Mouse (Mus musculus): ENCODE data around the gene Golm1. TPM values are rescaled to one million over a fixed set of nuclear protein-coding genes. Genes with fewer than 3 reads are reported as not detected.

Gene Golm1
- polyA plus RNA-seq, 1 experiment from 2014 or later: 38.0 TPM

DNA sequence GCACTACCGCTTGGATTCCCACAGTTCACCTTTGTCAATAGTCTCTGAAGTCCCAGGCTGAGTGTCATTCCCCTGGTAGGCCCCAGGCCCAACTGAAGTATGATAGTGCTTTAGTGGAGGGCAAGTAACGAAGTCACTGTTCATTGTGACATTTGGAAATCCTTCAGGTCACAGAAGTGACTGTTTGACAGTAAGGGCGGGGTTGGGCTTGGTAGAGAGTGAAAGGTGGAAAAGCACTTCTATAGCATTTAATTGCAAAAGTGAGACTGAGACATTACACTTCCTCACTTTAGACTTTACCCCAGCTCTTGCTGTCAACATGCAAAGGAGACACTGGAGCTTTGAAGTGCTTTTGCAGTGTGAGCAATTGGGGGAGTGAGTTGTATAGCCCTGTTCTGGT, 18.4 kb upstream of the Golm1 start, which contains the start of gene 4921517D22Rik:
4921517D22Rik (minus strand) TSS at position 101 of the 400 bp plus-strand sequence.
- no peaks in the 10 kb centered on the region for H3K27me3 ChIP-seq
- H3K4me2 ChIP-seq: no peak within 1 kb of the TSS
- no peaks in the 10 kb centered on the region for H3K9me3 ChIP-seq
- 78% methylated on average over 3 of the region's 3 CpGs for WGBS
- no peak for ATAC-seq (ENCODE audit: borderline replicate concordance, extremely low read depth, low FRiP score, low TSS enrichment)
- H3K36me3 ChIP-seq: no peaks in the 10 kb centered on the region
- H3K27ac ChIP-seq: no peak within 1 kb of the TSS
- H3K4me1 ChIP-seq: no peaks in the 10 kb centered on the region
- no peak within 1 kb of the TSS for H3K9ac ChIP-seq
- no peak within 1 kb of the TSS for H3K4me3 ChIP-seq

DNA sequence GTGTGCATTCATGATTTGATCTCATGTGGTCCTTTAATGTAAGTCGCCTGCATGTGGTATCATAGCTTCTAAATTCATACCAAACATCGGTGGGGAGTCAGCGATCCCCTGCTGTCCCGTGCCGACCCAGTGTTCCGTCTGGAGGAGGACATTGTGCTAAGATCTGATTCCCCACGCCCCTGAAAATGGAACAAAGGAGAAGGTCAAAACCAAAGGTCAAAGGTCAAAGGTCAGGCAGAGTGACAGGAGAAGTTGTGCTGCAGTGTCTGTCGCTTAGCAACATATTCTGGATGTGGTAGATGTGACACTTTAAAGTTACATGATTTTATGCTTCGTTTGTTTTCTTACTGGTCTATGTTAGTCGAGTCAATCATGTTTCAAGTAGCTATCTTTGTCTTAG, 15.9 kb upstream of the Golm1 start:
- Histone ChIP-seq H3K4me3 (no peak overlapping the region), H3K4me2 (no peak overlapping the region), H3K9ac (no peak overlapping the region), H3K4me1 (no peaks in the 10 kb centered on the region), H3K9me3 (no peaks in the 10 kb centered on the region), H3K27me3 (no peaks in the 10 kb centered on the region), H3K27ac (no peak overlapping the region), H3K36me3 (no peaks in the 10 kb centered on the region)
- ATAC-seq (ENCODE audit: borderline replicate concordance, extremely low read depth, low FRiP score, low TSS enrichment): no peak
- 74% methylated on average over 10 of the region's 10 CpGs for WGBS

DNA sequence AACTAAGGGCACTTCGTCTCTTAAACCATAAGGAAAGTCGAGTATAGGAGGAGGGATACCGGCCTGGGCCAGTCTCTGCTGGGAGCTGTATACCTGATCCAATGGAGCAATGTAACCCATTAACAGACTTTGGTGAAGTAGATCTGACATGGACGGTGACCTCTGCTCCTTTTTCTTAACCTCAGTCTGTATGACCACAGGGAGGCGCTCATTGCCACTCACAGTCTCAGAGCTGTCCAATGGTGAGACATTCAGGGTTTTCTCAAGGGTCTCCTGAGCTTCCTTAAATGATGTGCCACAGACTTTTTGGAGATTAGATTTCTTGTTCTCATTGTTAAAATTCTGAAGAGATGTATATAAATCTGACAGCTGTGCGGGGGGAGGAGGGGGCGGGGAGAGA, 15.0 kb upstream of the Golm1 start:
- H3K4me3 ChIP-seq: no peak overlapping the region
- no peak overlapping the region for H3K27ac ChIP-seq
- no peaks in the 10 kb centered on the region for H3K4me1 ChIP-seq
- ATAC-seq (ENCODE audit: borderline replicate concordance, extremely low read depth, low FRiP score, low TSS enrichment): no peak
- H3K9me3 ChIP-seq: no peaks in the 10 kb centered on the region
- no peak overlapping the region for H3K9ac ChIP-seq
- no peaks in the 10 kb centered on the region for H3K27me3 ChIP-seq
- 78% methylated on average over 7 of the region's 7 CpGs for WGBS
- H3K4me2 ChIP-seq: no peak overlapping the region
- no peaks in the 10 kb centered on the region for H3K36me3 ChIP-seq

DNA sequence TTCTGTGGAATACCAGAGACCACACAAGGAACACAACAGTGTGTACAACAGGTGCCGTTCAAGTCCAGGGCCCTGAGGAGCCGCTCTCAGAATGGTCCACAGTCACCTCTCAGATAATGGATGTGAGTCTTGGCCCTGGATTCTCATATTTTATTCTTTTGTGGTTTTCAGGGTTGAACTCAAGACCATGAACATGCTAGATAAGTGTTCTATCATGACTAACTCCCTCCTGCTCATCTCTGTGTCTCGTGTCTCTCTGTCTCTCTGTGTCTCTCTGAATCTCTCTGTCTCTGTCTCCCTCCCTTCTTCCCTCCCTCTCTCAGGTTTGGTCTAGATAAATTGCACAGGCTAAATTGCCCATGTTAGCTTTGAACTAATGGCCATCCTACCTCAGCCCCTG, 14.2 kb upstream of the Golm1 start:
- WGBS: 83% methylated on average over 3 of the region's 3 CpGs
- ATAC-seq (ENCODE audit: borderline replicate concordance, extremely low read depth, low FRiP score, low TSS enrichment): no peak
- Histone ChIP-seq H3K4me3 (no peak overlapping the region), H3K4me2 (no peak overlapping the region), H3K27me3 (no peaks in the 10 kb centered on the region), H3K4me1 (no peaks in the 10 kb centered on the region), H3K9ac (no peak overlapping the region), H3K9me3 (no peaks in the 10 kb centered on the region), H3K36me3 (no peaks in the 10 kb centered on the region), H3K27ac (no peak overlapping the region)

DNA sequence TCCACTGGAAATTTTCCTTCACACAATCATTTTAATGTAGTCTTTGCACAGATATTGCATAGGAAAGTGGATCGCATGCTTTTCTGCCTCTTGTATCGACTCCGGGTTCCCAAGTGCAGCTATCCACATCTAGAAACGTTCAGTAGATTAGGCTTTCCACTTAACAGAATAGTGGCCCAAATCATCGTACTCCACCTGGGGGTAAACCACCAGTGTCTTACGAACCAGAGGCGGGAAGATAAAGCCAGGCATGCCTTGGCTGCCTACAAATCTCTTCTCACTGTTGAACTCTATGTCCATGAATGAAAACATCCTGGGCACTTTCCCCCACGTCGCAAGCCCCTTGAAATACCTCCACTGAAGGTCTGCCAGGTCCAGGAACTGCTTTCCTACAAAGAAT, 13.7 kb upstream of the Golm1 start:
- Histone ChIP-seq H3K4me2 (no peak overlapping the region), H3K9ac (no peak overlapping the region), H3K27ac (no peak overlapping the region), H3K27me3 (no peaks in the 10 kb centered on the region), H3K36me3 (no peaks in the 10 kb centered on the region), H3K4me3 (no peak overlapping the region), H3K9me3 (no peaks in the 10 kb centered on the region), H3K4me1 (no peaks in the 10 kb centered on the region)
- 81% methylated on average over 9 of the region's 9 CpGs for WGBS
- ATAC-seq (ENCODE audit: borderline replicate concordance, extremely low read depth, low FRiP score, low TSS enrichment): no peak

DNA sequence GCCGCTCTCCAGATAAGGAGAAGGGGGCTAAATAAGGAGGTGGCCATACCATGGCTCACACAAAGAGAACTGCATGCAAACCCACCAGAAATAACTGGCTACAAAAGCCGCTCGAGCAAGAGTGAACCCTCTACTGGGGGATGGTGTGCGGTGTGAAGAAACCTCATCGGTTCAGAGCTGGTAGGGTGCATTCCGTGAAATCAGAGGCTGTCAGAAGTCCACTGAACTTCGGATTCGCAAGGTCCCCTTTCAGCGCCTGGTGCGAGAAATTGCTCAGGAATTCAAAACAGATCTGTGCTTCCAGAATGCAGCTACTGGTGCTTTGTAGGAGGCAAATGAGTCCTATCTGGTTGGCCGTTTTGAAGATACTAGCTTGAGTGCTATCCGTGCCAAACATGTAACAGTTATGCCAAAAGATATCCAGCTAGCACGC, 12.7 kb upstream of the Golm1 start:
- no peaks in the 10 kb centered on the region for H3K27me3 ChIP-seq
- H3K27ac ChIP-seq: no peak overlapping the region

DNA sequence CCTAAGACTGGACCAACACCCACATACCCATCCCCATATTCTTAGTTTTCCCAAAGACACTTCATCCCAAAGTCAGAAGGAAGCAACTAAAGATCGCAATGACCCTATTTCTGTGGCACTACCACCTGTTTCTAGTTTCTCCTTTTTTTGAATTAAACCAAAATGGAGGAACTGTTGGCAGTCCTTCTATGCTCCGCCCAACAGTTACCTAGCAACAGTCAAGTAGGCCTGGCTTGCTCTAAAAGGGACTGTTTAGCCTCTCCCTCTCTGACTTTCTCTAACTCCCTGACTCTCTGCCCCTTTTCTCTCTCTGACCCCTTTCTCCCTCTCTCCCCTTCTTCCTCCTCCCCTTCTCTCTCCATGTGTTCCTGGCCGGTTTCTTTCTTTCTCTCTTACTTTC, 9.6 kb upstream of the Golm1 start:
- Histone ChIP-seq H3K27me3 (no peaks in the 10 kb centered on the region), H3K27ac (no peak overlapping the region), H3K9ac (no peak overlapping the region), H3K36me3 (no peaks in the 10 kb centered on the region), H3K4me2 (no peak overlapping the region), H3K4me1 (no peaks in the 10 kb centered on the region), H3K4me3 (no peak overlapping the region), H3K9me3 (no peaks in the 10 kb centered on the region)
- no peak for ATAC-seq (ENCODE audit: borderline replicate concordance, extremely low read depth, low FRiP score, low TSS enrichment)
- WGBS: 81% methylated on average over 3 of the region's 3 CpGs

More for the DNA sequence above, 12.7 kb upstream of the Golm1 start:
- Histone ChIP-seq H3K9ac (no peak overlapping the region), H3K4me2 (no peak overlapping the region), H3K9me3 (no peaks in the 10 kb centered on the region), H3K4me3 (no peak overlapping the region), H3K4me1 (no peaks in the 10 kb centered on the region), H3K36me3 (no peaks in the 10 kb centered on the region)
- ATAC-seq (ENCODE audit: borderline replicate concordance, extremely low read depth, low FRiP score, low TSS enrichment): no peak
- 57% methylated on average over 13 of the region's 13 CpGs for WGBS

DNA sequence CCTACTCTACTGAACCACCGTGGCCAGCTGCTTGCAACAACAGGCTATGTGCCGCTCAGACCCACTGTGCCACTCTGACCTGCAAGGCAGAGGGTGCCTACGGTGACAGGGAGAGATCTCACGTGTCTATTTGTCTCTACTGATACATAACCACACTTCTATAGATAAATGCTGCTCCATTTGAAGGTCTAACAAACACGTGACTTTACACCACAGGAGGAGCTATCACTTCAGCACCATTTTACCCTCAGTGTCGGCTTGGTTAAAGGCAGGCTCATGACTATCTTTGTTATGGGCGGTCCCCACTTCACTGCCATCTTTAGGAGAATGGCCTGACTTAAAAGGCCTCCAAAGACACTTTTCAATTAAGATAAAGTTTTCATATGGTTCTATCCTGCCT, 7.0 kb upstream of the Golm1 start:
- ATAC-seq (ENCODE audit: borderline replicate concordance, extremely low read depth, low FRiP score, low TSS enrichment): no peak
- no peak overlapping the region for H3K4me3 ChIP-seq
- no peak overlapping the region for H3K4me2 ChIP-seq
- H3K9ac ChIP-seq: no peak overlapping the region
- no peaks in the 10 kb centered on the region for H3K36me3 ChIP-seq
- H3K4me1 ChIP-seq: no peaks in the 10 kb centered on the region
- H3K9me3 ChIP-seq: no peaks in the 10 kb centered on the region
- WGBS: 21% methylated on average over 7 of the region's 7 CpGs
- H3K27ac ChIP-seq: no peak overlapping the region
- H3K27me3 ChIP-seq: no peaks in the 10 kb centered on the region

DNA sequence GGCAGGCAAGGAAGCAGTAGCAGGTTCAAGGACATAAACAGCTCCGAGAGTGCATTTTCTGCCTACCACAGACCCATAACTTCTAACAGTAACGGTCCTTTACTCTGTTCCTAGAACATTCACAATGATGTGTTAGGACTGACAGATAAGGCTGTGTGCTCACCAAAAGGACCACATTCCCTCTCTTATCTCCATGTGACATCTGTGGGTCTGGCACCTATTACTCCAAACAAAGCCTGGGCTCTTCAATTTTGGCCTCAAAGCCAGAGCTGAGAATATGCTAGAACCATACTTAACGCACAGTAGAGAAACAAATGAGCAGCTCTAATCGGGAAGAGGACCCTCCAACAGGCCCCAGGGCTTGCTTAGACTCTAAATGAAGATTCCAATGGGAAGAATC, 4.3 kb upstream of the Golm1 start:
- H3K4me2 ChIP-seq: no peak overlapping the region
- H3K36me3 ChIP-seq: no peaks in the 10 kb centered on the region
- no peaks in the 10 kb centered on the region for H3K9me3 ChIP-seq
- H3K27me3 ChIP-seq: no peaks in the 10 kb centered on the region
- no peak overlapping the region for H3K4me3 ChIP-seq
- H3K9ac ChIP-seq: no peak overlapping the region
- no peak overlapping the region for H3K27ac ChIP-seq
- no peaks in the 10 kb centered on the region for H3K4me1 ChIP-seq
- WGBS: 53% methylated on average over 4 of the region's 4 CpGs
- no peak for ATAC-seq (ENCODE audit: borderline replicate concordance, extremely low read depth, low FRiP score, low TSS enrichment)

DNA sequence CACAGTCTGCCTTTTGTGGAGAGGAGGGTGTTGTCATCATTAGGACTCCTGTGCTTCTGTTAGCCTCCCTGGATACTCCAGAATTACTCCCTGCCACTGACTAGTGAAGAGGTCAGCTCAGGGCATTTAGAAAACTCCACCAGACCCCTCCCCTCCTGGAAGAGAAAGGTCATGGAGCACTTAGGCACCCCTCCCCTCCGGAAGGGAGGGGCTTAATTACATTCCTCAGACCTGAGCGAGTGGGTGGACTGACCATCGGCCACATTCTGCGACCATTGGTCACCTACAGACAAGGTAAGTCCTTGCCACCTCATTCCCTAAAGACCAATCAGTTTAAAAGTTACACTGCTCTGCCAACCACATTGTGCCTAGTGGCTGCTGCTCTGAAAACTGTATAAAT, 3.7 kb upstream of the Golm1 start:
- H3K27me3 ChIP-seq: no peaks in the 10 kb centered on the region
- H3K27ac ChIP-seq: no peak overlapping the region
- peaks cover 5% of the 10 kb centered on the region for H3K4me1 ChIP-seq
- H3K4me2 ChIP-seq: no peak overlapping the region
- no peak for ATAC-seq (ENCODE audit: borderline replicate concordance, extremely low read depth, low FRiP score, low TSS enrichment)
- WGBS: 36% methylated on average over 4 of the region's 4 CpGs
- H3K9me3 ChIP-seq: no peaks in the 10 kb centered on the region
- H3K4me3 ChIP-seq: no peak overlapping the region
- H3K36me3 ChIP-seq: no peaks in the 10 kb centered on the region
- no peak overlapping the region for H3K9ac ChIP-seq

DNA sequence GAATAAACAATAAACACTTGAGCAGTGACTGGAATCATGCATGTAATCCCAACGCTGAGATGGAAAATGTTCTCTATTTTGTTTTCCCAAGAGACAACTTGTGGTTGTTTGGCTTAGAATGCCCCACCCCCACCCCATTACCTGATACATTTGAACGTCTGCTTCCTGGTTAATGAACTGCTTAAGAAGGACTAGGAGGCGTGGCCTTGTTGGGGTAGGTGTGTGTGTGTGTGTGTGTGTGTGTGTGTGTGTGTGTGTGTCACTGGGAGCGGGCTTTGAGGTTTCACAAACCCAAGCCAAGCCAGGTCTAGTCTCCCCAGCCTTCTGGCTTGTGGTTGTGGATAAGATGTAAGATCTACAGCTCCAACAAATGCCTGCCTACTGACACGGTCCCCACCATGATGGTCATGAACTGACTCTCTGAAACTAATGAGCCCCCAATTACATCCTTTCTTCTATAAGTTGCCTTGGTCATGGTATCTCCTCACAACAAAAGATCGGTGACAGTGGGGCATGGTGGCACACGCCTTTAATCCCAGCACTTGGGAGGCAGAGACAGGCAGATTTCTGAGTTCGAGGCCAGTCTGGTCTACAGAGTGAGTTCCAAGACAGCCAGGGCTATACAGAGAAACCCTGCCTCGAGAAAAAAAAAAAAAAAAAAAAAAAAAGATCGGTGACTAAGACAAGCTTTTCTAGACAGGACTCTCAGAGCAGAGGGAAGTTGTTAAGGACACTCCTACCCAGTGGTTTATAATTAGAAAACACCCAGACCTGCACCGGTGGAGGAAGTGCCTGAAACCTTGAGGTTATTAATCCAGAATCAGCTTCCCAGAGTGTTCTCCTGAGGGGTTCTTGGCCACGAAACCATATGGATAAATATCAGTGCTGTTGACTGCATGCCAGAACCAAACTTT, 962 bp upstream of the Golm1 start:
- WGBS: 65% methylated on average over 12 of the region's 12 CpGs
- no peak overlapping the region for H3K4me3 ChIP-seq

DNA sequence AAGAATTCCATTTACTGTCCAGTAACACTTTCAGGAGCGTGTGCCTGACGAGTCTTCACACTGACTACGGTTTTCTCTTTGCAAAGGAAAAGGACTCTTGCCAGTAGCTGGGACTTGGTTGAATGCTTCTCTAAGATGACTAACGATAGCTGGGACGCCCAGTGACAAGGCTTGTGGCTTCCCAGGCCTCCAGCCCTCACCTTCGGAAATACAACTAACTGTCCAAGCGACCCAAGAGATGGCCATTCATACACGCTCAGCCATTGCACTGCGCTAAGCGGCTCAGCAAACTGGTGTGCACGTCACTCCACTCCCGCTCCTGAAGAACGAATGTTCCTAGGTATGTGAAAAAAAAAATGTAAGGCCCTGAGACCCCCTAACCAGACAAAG, 855 bp downstream of the Golm1 start:
- no peaks in the 10 kb centered on the region for H3K9me3 ChIP-seq

More for the DNA sequence above, 962 bp upstream of the Golm1 start:
- no peaks in the 10 kb centered on the region for H3K36me3 ChIP-seq
- no peak overlapping the region for H3K4me2 ChIP-seq
- no peaks in the 10 kb centered on the region for H3K9me3 ChIP-seq
- peaks cover 8% of the 10 kb centered on the region for H3K4me1 ChIP-seq
- H3K27me3 ChIP-seq: no peaks in the 10 kb centered on the region
- no peak for ATAC-seq (ENCODE audit: borderline replicate concordance, extremely low read depth, low FRiP score, low TSS enrichment)
- H3K9ac ChIP-seq: no peak overlapping the region
- H3K27ac ChIP-seq: no peak overlapping the region

More for the DNA sequence above, 855 bp downstream of the Golm1 start:
- Histone ChIP-seq H3K4me3 (peak overlapping the region; percentile 83), H3K27me3 (no peaks in the 10 kb centered on the region), H3K9ac (peak overlapping the region; percentile 72), H3K4me2 (peak overlapping the region; percentile 80), H3K36me3 (no peaks in the 10 kb centered on the region), H3K4me1 (peaks cover 8% of the 10 kb centered on the region), H3K27ac (no peak overlapping the region)
- no peak for ATAC-seq (ENCODE audit: borderline replicate concordance, extremely low read depth, low FRiP score, low TSS enrichment)
- WGBS: 4% methylated on average over 13 of the region's 13 CpGs

Data from lung, embryonic 15.5 days (tissue).